Mouse (Mus musculus): ENCODE results near the gene Phf10.
"Not testable (repeated sequence)": the region's sequence is repeated elsewhere in the genome, so short reads cannot be mapped to it uniquely, and the experiment has no call there.

Gene Phf10

DNA sequence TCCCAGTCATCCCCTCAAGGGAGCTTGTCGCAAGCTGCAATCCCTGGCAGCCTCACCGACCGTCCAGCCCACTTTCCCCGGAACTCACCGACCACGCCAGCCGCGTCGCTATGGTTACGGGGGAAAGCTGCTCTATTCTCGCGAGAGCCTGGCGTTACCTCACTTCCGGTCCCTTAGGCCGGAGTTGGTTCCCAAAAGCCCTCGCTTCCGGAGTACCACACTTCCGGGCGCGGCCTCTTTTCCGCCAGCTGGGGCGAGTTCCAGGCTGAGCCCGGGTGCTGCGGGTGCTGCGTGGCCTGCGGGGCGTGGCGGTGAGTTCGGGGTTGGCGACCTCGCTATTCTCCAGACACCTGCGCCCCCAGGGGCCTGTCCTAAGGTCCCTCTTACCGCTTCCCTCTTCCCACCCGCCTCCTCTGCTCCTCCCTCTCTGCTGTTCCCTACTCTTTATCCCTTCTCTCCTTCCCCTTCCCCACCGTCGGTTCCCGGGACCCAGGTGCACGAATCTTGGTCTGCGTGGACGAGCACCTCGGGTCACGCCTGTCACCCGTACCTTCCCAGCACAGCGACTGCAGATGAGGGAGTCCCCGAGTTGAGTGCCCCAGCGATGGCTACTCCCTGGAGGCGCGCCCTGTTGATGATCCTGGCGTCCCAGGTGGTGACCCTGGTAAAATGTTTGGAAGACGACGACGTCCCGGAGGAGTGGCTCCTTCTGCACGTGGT is 17.9 kb downstream of the Phf10 start, which contains the start of the genes Wdr27 and 1600012H06Rik:
Gene Wdr27 (minus strand): TSS at position 150 of the 720 bp plus-strand sequence.
Gene 1600012H06Rik (plus strand): TSS at position 176 of the 720 bp plus-strand sequence.
- peak; percentile 100 for DNase-seq

DNA sequence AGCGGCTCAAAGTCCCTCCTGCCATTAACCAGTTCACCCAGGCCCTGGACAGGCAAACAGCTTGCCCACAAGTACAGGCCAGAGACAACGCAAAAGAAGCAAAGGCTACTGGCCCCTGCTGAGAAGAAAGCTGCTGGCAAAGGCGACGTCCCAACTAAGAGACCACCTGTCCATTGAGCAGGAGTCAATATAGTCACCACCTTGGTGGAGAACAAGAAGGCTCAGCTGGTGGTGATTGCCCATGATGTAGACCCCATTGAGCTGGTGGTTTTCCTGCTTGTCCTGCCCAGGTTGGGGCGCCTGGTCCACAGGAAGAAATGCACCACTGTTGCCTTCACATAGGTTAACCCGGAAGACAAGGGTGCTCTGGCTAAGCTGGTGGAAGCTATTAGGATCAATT is 18.9 kb downstream of the Phf10 start:
- peak; percentile 92 for DNase-seq

- DNase-seq = no peak
Observed at GRCm38 (mm10) chr17:14935841-14936605, 25.1 kb downstream of the Phf10 start.

DNA sequence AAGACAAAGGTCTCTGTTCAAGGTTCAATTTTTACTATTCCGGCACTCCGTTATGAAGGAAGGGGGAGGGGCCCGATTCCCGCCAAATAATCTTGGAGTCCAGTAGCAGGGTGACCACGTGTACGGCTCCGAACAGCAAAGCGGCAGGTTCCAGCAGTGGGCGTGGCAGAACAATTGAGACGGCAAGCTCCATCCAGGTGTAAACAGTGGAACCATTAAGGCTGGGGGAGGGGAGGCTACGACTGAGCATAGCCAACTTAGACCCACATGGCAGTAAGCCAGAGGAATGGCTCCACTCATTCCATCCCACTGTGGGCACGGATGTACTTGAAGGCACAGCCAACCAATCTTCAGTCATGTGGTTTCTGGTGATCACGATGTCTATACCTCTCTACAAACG is 25.8 kb downstream of the Phf10 start:
- DNase-seq = peak; percentile 87

GRCm38 (mm10) chr17:14931469-14931868 is 29.6 kb downstream of the Phf10 start:
- no peak for DNase-seq

- peak; percentile 29 for DNase-seq
Observed at GRCm38 (mm10) chr17:14930697-14931096, 30.4 kb downstream of the Phf10 start.

- DNase-seq = peak; percentile 55
Observed at GRCm38 (mm10) chr17:14928631-14929030, 32.4 kb downstream of the Phf10 start.

DNA sequence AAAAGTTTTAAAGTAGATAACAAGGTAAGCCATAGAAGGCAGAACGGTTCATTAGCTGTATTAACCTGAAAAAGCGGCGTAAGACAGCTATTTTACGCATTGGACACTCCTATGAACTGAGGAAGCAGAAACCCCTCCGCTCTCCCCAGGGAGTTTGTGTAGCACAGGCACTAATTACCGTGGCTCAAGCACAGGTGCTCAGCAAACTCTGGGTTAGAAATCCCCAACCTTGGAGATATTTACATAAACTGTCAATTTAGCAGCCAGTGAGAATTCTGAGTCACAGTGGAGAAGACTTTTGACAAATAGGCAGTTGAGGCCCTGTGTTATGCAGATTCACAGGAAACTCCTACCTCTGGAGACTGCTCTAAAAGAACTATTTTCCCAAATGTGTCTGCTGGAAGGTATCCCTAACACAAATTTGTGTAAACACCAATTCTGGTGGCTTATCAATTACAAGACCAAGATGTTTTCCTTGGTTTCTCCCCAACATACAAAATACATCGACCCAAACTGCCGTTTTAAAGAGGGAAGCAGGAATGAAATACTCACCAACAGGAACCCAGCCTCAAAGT is 33.3 kb downstream of the Phf10 start:
- DNase-seq = no peak

GRCm38 (mm10) chr17:14921582-14921981 is 39.5 kb downstream of the Phf10 start:
- DNase-seq = no peak

GRCm38 (mm10) chr17:14917866-14918265 is 43.2 kb downstream of the Phf10 start:
- no peak for DNase-seq

DNA sequence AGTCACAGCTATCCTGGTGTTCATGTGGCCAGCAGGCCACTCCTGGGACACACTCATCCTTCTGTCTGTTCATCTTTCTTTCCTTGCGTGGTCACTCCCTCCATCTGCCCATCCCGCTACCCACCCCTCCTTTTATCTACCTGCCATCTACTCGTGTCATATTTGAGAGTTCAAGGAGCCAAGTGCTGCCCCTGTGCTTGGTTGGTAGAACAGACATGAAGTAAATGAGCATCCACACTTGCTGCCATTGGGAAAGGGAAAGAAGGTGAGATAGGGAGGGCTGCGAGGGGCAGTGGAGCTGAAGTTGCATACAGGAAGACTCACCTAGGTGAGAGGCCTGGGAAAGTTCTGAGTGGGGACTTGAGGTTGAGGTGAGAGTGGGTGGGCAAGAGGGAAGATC is 46.7 kb downstream of the Phf10 start:
- peak; percentile 79 for DNase-seq

GRCm38 (mm10) chr17:14912981-14913380 is 48.1 kb downstream of the Phf10 start:
- DNase-seq = peak; percentile 33

DNA sequence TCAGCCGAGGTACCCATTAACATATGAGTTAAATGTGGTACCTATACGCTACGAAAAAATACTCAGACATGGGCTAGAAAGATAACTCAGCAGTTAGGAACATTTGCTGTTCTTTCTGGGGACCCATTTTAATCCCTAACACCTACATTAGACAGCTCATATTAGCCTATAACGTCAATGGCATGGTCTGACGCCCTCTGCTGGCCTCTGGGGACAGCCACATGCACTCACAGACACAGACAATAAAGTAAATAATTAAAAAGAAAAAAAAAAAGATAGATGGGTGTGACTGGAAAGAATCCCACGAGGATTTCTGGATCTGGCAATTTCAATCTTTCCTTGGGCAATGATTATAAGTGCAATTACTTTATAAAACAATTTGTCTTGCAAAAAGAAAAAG is 48.7 kb downstream of the Phf10 start:
- peak; percentile 29 for DNase-seq

GRCm38 (mm10) chr17:14910771-14911170 is 50.3 kb downstream of the Phf10 start:
- peak; percentile 56 for DNase-seq

DNA sequence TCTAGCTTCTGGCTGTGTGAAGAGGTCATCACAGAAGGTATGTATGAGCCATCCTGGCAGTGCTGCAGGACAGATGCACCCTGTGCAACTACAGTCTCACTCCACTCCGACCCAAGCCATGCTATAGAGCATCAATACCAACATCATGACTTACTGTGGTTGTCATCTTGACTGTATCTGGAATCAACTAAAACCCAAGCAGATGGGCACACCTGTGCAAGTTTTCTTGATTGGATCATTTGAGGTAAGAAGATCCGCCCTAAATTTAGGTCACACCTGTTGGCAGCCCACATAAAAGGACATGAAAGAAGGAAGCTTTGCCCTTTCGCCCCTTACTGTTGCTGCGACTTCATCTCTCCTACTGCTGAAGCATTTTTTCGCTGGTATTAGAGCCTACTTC is 51.7 kb downstream of the Phf10 start:
- DNase-seq = peak; percentile 31

GRCm38 (mm10) chr17:14907136-14907535 is 53.9 kb downstream of the Phf10 start:
- no peak for DNase-seq

GRCm38 (mm10) chr17:14906611-14907010 is 54.5 kb downstream of the Phf10 start:
- peak; percentile 81 for DNase-seq

DNA sequence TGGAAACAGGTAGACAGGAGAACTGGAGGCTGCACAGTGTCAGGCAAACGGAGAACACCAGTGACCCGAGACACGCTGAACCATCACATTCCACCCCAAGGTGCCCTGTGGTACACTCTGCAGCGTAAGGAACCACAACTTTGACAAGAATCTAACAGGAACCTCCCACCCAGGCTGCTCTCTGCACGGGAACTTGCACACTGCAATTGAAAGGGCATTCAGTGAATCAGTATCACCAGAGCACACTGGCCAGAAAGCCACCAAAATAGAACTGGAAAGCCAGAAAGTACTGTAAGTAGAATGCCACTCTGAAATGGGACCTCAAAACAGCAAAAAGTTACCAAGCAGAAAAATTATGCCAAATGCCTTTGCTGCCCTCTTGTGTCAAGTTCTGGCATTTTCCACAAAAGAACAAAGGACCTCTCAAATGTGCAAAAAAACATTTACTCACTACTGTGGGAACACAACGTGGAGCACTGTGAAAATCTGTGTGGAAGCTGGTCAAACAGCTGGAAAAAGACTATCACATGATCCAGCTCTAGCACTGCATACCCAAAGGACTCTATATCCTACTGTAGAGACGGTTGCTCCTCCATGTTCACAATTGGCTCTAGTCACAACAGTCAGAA is 56.3 kb downstream of the Phf10 start:
- DNase-seq = peak; percentile 83

DNA sequence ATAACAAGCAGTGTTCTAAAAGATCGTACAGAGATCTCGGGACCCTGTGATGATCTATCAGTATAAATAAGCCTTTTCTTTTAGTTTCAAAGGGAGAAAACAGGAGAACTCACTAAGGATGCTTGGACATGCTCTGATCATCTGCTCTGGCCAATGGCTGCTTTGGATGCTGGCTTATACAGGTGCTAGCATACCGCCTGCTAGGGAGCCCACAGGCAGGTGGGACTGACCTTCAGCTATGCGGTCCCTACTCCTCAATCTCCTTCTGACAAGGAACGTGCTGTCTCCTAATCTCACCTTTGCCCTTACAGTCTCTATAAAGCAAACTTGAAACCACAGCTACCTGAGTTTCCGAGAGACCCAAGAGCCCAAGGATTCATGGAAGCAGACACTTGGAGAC is 56.9 kb downstream of the Phf10 start:
- DNase-seq = peak; percentile 81

DNA sequence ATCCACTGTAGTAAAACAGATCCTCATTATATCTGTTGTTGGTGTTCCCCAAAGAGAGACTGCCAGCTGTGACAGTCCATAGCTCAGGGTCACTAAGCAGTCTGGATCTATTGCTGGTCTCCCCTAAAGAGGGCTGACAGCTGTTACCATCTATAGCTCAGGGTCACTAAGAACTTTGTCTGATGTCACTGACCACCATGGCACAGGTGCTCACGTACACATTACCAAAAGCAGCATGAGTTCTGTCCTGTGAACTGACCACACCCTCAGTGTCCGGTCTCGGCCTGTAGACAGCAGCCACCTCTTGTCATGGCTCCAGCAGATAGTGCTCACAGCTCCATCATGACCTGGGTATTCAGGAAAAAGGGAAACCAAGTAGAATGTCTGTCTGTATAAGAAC is 57.9 kb downstream of the Phf10 start:
- peak; percentile 81 for DNase-seq

- DNase-seq = peak; percentile 68
Observed at GRCm38 (mm10) chr17:14898972-14899371, 62.1 kb downstream of the Phf10 start.

GRCm38 (mm10) chr17:14895058-14895457 is 66.0 kb downstream of the Phf10 start:
- not testable (repeated sequence) for DNase-seq

Data from heart, adult 11 months (tissue).